8 mouse cellular contexts compared by ENCODE assay signal in genomic region chr8:20596842-20597708, GRCm38 (mm10). TPM values are rescaled to one million over a fixed set of nuclear protein-coding genes. Genes with fewer than 3 reads are reported as not detected.
DNase-seq lines count a peak whose midpoint lies in the region; ATAC-seq and TF ChIP-seq lines count a peak whose summit lies in the region.
"Not testable (repeated sequence)": the region's sequence is repeated elsewhere in the genome, so short reads cannot be mapped to it uniquely, and the experiment has no call there.

No protein-coding gene starts in this region.

- H3K9ac ChIP-seq in liver, embryonic 14.5 days (replicated peaks); stomach, postnatal 0 days (ENCODE audit: low read length): not testable (repeated sequence)

- H3K27ac ChIP-seq in gastrocnemius, adult 2 months; liver, embryonic 14.5 days; stomach, postnatal 0 days (replicated peaks): not testable (repeated sequence)

- H3K9me3 ChIP-seq in liver, embryonic 14.5 days (ENCODE audit: control insufficient read depth, low read length); stomach, postnatal 0 days (ENCODE audit: control insufficient read depth, low read length): not testable (repeated sequence)

- peak; percentile 49 for DNase-seq in NIH3T3 (ENCODE audit: low read depth)
- DNase-seq in cerebellum, postnatal 4 days (ENCODE audit: low spot score in 2 of 2): peak; percentile 75 to 88
- peak; percentile 65 for DNase-seq in gastrocnemius, adult 2 months
- peak; percentile 73 for DNase-seq in layer of hippocampus, adult 11-12 months (ENCODE audit: low spot score)
- not testable (repeated sequence) for DNase-seq in liver, embryonic 14.5 days (ENCODE audit: low read depth in 3 of 3, low spot score in 3 of 3)
- DNase-seq in neural tube, embryonic 10.5 days (ENCODE audit: extremely low spot score, low spot score): peak; percentile 11
- peak; percentile 12 for DNase-seq in stomach, postnatal 0 days (ENCODE audit: low spot score)

- not testable (repeated sequence) for TF ChIP-seq EP300 in liver, embryonic 14.5 days (IDR thresholded peaks at IDR 0.05; ENCODE audit: low read depth); stomach, postnatal 0 days (optimal IDR thresholded peaks at IDR 0.05)

- not testable (repeated sequence) for H3K27me3 ChIP-seq in liver, embryonic 14.5 days (ENCODE audit: control insufficient read depth, insufficient read depth, low read length); stomach, postnatal 0 days (ENCODE audit: control insufficient read depth, insufficient read depth, low read length)

- intact Hi-C loops in gastrocnemius, adult 2 months (cut with DNase I): not testable (repeated sequence)

- H3K4me1 ChIP-seq in liver, embryonic 14.5 days (replicated peaks; ENCODE audit: control insufficient read depth in 2 of 2, insufficient read depth in 2 of 2, low read length in 1 of 2); stomach, postnatal 0 days (replicated peaks; ENCODE audit: control insufficient read depth, insufficient read depth): not testable (repeated sequence)

- H3K4me2 ChIP-seq in liver, embryonic 14.5 days (ENCODE audit: low read depth); stomach, postnatal 0 days (replicated peaks; ENCODE audit: low read depth): not testable (repeated sequence)

- 60% methylated on average over 9 of the region's 13 CpGs for WGBS in liver, embryonic 14.5 days (ENCODE audit: insufficient replicate concordance)
- 72% methylated on average over 9 of the region's 13 CpGs for WGBS in stomach, postnatal 0 days

- H3K36me3 ChIP-seq in liver, embryonic 14.5 days (replicated peaks; ENCODE audit: control insufficient read depth, insufficient read depth, low read depth); stomach, postnatal 0 days (ENCODE audit: control insufficient read depth, insufficient read depth, low read length): not testable (repeated sequence)

- TF ChIP-seq CTCF in gastrocnemius, adult 2 months (IDR thresholded peaks at IDR 0.05); liver, embryonic 14.5 days (IDR thresholded peaks at IDR 0.05; ENCODE audit: low read depth); stomach, postnatal 0 days (IDR thresholded peaks at IDR 0.05; ENCODE audit: low read depth): not testable (repeated sequence)

- H3K4me3 ChIP-seq in gastrocnemius, adult 2 months; liver, embryonic 14.5 days (ENCODE audit: insufficient read depth in 1 of 2, low read depth in 2 of 2, low read length in 2 of 2); stomach, postnatal 0 days (ENCODE audit: low read depth, low read length): not testable (repeated sequence)

- ATAC-seq in hematopoietic stem cell, adult 5-6 weeks (replicated peaks in 1 of 2; ENCODE audit: insufficient read depth in 1 of 2, low FRiP score in 2 of 2, low TSS enrichment in 1 of 2, low read depth in 1 of 2, poor library complexity in 2 of 2, severe bottlenecking in 2 of 2): peak; percentile 67 to 69; a peak in 3 of 4 replicates
- ATAC-seq in liver, embryonic 14.5 days (ENCODE audit: insufficient read depth): peak; percentile 33; the same call in 1 of the 2 replicates
- peak; percentile 77 for ATAC-seq in stomach, postnatal 0 days (ENCODE audit: low FRiP score, low TSS enrichment)

RNA-seq across cellular contexts. Expression of gene Gm21119, which starts 17.6 kb away (rescaled TPM):
- under 1 TPM; 0.33 to 0.51 TPM for total RNA-seq in gastrocnemius, adult 2 months (2021)
- total RNA-seq in hematopoietic stem cell, adult 5-6 weeks (2017): not detected in 2 replicates
- polyA plus RNA-seq in liver, embryonic 14.5 days (2012; rRNA removed): not detected in 2 replicates
- polyA plus RNA-seq in liver, embryonic 14.5 days (2014; fragmentation: Nextera tagmentation; extraction: Ambion mirVana): not detected in 2 replicates
- not detected in 2 replicates for polyA plus RNA-seq in stomach, postnatal 0 days (2015; fragmentation: Nextera tagmentation; extraction: Ambion mirVana)
